Mouse (Mus musculus): Measurements from ENCODE around the gene Tmem161a. TPM values are rescaled to one million over a fixed set of nuclear protein-coding genes. Genes with fewer than 3 reads are reported as not detected.

The Tmem161a gene
- polyA plus RNA-seq, 1 experiment from 2014 or later: 68.8 TPM

DNA sequence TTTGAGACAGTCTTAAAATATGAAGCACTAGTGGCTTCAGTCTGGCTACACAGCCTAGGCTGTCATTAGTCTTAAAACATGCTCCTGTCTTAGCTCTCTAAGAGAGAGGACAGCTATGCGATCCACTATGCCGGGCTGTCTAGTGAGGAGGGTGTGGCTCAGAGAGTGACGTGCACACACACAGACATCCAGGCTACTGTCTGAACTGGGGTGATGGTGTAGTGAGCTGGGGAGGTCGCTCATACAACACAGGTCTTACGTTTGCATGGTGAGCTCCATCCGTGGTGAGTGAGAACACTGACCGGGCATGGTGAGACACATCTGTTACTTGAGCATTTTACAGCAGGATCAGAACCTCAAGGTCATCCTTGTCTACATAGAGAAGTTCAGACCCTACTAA, 916 bp upstream of the Tmem161a start:
- Histone ChIP-seq H3K4me1 (peaks cover 39% of the 10 kb centered on the region), H3K36me3 (replicated peaks) (peaks cover 15% of the 10 kb centered on the region), H3K9me3 (no peaks in the 10 kb centered on the region), H3K27me3 (ENCODE audit: poor library complexity, severe bottlenecking) (peaks cover 13% of the 10 kb centered on the region), H3K27ac (no peak overlapping the region), H3K4me3 (peak overlapping the region; percentile 65; the same call in 1 of the 2 replicates)
- 93% methylated on average over 7 of the region's 7 CpGs for WGBS
- no peak for DNase-seq (ENCODE audit: extremely low spot score, low spot score)

DNA sequence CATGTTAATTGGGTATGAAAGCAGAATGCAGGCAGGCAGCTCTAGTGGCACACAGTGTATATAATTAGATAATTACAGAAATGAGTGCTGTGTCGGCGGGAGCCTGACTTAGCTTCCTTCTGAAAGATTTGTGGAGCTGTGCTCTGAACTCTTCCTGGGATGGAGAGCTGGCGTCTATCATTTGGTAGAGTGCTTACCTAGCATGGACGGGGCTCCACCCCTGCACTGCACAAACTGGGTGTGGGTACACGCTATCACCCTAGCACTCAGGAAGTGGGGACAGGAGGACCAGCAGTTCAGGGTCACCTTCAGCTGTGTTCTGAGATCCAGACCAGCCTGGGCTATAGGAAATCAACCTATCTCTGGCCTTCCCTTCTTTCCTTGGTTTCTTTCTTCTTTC, 1.2 kb downstream of the Tmem161a start:
- Histone ChIP-seq H3K9me3 (no peaks in the 10 kb centered on the region), H3K4me3 (peak overlapping the region; percentile 65; the same call in 1 of the 2 replicates), H3K36me3 (replicated peaks) (peaks cover 35% of the 10 kb centered on the region), H3K4me1 (peaks cover 29% of the 10 kb centered on the region), H3K27me3 (ENCODE audit: poor library complexity, severe bottlenecking) (no peaks in the 10 kb centered on the region), H3K27ac (no peak overlapping the region)
- DNase-seq (ENCODE audit: extremely low spot score, low spot score): no peak
- 89% methylated on average over 5 of the region's 5 CpGs for WGBS

DNA sequence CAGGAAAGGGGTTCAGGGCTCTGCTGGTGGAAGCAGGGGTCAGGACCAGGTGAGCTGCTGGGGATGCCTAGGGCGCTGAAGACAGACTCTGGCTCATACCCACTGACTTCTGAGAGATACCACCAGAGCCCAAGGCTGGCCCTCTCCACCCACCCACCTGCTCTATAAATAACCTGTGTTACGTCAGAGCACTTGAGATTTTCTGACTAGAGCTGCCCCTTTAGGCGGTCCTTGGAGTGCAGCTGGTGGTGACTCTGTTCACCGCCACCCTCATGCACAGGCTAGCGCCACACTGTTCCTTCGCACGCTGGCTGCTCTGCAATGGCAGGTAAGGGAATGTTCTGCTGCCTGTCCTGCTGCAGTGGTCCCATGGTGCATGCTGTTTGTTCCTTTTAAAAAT, 1.9 kb downstream of the Tmem161a start:
- WGBS: 93% methylated on average over 7 of the region's 7 CpGs
- Histone ChIP-seq H3K27ac (no peak overlapping the region), H3K9me3 (no peaks in the 10 kb centered on the region), H3K4me1 (peaks cover 29% of the 10 kb centered on the region), H3K4me3 (no peak overlapping the region), H3K27me3 (ENCODE audit: poor library complexity, severe bottlenecking) (no peaks in the 10 kb centered on the region), H3K36me3 (replicated peaks) (peaks cover 43% of the 10 kb centered on the region)
- no peak for DNase-seq (ENCODE audit: extremely low spot score, low spot score)

DNA sequence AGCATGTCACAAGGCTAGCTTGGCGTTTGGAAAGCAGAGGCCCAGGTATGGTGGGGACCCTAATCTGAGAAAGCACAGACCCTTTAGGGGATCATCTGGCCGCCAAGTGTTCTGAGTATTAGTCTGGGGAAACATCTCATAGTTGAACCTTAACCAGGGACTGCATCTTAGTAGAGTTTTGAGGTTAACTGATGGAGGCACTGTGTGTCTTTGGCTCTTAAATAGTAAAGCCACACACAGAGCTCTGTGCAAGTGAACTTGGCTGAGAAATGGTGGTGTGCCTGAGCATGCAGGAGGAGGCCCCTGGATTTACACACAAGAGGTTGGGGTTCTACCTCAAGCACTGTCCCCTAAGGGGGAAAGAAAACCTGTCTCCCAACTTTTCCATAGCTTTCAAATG, 6.1 kb downstream of the Tmem161a start:
- Histone ChIP-seq H3K27me3 (ENCODE audit: poor library complexity, severe bottlenecking) (no peaks in the 10 kb centered on the region), H3K9me3 (no peaks in the 10 kb centered on the region), H3K4me1 (peaks cover 17% of the 10 kb centered on the region), H3K36me3 (replicated peaks) (peaks cover 78% of the 10 kb centered on the region), H3K27ac (no peak overlapping the region), H3K4me3 (no peak overlapping the region)
- 97% methylated on average over 2 of the region's 2 CpGs for WGBS
- no peak for DNase-seq (ENCODE audit: extremely low spot score, low spot score)

DNA sequence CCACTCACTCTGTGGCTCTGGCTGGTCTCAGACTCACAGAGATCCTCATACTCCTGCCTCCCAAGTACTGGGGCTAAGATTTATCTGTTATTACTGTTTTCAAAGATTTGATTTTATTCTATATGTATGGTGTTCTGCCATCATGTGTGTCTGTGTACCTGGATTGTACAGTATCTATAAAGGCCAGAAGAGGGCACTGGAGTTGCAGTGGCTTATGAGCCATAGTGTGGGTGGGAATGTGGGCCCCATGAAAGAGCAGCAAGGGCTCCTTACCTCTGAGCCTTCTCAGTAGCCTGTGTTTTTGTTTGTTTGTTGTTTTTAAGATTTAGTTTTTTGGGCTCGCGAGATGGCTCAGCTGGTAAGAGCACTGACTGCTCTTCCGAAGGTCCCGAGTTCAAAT, 6.9 kb downstream of the Tmem161a start:
- no peak overlapping the region for H3K4me3 ChIP-seq
- WGBS: 95% methylated on average over 4 of the region's 4 CpGs
- no peak for DNase-seq (ENCODE audit: extremely low spot score, low spot score)
- no peaks in the 10 kb centered on the region for H3K9me3 ChIP-seq
- no peak overlapping the region for H3K27ac ChIP-seq
- H3K36me3 ChIP-seq (replicated peaks): peaks cover 83% of the 10 kb centered on the region
- no peaks in the 10 kb centered on the region for H3K27me3 ChIP-seq (ENCODE audit: poor library complexity, severe bottlenecking)
- peaks cover 10% of the 10 kb centered on the region for H3K4me1 ChIP-seq

DNA sequence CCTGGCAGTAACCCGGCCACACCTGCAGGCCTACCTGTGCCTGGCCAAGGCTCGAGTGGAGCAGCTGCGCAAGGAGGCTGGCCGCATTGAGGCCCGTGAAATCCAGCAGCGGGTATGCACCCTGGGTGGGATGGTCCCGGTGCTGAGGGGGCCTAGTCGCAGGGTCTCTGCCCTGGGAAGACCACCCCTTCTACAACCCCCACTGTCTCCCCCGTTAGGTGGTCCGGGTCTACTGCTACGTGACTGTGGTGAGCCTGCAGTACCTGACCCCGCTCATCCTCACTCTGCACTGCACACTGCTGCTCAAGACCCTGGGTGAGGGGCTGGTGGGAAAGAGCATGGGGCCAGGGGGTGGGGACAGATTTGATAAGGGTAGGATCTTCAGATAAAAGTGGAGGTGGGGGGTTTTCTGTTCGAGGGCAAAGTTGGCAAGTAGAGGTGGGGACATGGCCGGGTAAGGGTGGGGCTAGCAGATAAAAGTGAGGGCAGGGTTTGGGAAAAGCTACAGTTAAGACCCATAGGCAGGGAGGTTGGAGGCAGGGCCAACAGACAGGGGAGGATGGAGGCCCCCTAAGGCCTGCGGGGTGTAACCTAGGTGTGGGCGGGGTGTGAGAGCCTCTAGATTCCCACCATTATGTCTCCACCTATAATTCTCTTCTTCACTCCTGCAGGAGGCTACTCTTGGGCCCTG, 9.2 kb downstream of the Tmem161a start:
- DNase-seq (ENCODE audit: extremely low spot score, low spot score): no peak
- H3K36me3 ChIP-seq (replicated peaks): peaks cover 70% of the 10 kb centered on the region
- 84% methylated on average over 16 of the region's 16 CpGs for WGBS
- peaks cover 4% of the 10 kb centered on the region; the same call in 1 of the 2 replicates for H3K4me1 ChIP-seq
- no peak overlapping the region for H3K4me3 ChIP-seq
- H3K27ac ChIP-seq: 0 out of 2 replicates have a peak overlapping the region, but pooled peaks have one; percentile 20
- no peaks in the 10 kb centered on the region for H3K27me3 ChIP-seq (ENCODE audit: poor library complexity, severe bottlenecking)
- H3K9me3 ChIP-seq: no peaks in the 10 kb centered on the region

DNA sequence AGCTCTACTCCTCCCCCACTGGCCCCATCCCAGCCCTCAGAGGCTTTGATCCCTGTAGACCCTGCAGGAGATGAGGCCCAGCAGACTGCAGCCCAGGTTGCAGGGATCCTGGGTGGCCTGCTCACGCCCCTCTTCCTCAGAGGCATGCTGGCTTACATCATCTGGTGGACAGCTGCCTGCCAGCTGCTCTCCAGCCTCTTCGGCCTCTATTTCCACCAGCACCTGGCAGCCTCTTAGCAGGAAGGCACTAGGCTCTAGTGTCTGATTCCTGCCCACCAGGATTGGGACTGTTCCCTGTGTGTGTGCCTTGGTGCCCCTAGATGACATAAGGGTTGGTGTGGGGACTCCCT, 9.7 kb downstream of the Tmem161a start:
- Histone ChIP-seq H3K36me3 (replicated peaks) (peaks cover 64% of the 10 kb centered on the region), H3K4me1 (peaks cover 4% of the 10 kb centered on the region; the same call in 1 of the 2 replicates), H3K27ac (no peak overlapping the region), H3K9me3 (no peaks in the 10 kb centered on the region), H3K27me3 (ENCODE audit: poor library complexity, severe bottlenecking) (no peaks in the 10 kb centered on the region), H3K4me3 (no peak overlapping the region)
- WGBS: 68% methylated on average over 2 of the region's 2 CpGs
- DNase-seq (ENCODE audit: extremely low spot score, low spot score): no peak

DNA sequence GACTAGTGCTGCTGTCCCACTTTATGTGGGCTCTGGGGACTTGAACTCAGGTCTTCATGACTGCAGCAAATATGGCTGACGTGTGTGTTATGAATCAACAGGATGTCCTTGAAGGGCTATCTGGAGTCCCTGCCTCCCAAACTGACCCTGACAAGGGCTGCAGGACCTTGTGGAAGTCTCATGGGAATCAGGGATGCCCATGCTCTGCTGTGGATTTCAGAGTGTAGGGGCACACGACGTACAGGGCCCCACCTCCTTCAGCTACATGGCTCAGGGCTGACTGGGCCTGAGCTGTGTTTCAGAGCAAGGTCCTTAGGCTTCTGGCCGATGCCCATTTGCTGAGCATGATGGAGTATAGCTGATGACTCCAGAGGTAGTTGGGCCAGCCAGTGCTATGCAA, 11.0 kb downstream of the Tmem161a start:
- H3K9me3 ChIP-seq: no peaks in the 10 kb centered on the region
- WGBS: 89% methylated on average over 4 of the region's 4 CpGs
- H3K27me3 ChIP-seq (ENCODE audit: poor library complexity, severe bottlenecking): no peaks in the 10 kb centered on the region
- peaks cover 4% of the 10 kb centered on the region; the same call in 1 of the 2 replicates for H3K4me1 ChIP-seq
- no peak overlapping the region for H3K27ac ChIP-seq
- peaks cover 52% of the 10 kb centered on the region for H3K36me3 ChIP-seq (replicated peaks)
- no peak overlapping the region for H3K4me3 ChIP-seq
- no peak for DNase-seq (ENCODE audit: extremely low spot score, low spot score)

DNA sequence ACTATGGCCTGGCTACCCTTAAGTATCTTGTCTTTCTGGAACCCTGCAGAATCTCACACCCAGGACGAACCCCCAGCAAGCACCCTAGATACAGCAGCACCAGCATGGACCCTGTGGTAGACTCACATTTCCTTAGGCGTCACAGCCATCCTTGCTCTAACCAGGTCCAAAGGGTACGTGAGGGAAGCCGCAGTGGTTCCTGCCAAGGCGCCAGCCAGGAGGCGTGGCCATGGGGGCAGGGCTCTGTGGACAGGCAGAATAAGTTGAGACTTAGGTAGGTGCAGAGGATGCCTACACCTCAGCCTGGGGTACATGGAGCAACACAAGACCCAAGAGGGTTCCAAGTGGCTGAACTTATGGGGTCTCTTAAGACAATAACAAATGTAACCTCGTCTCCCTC, 16.6 kb downstream of the Tmem161a start:
- peaks cover 27% of the 10 kb centered on the region for H3K4me1 ChIP-seq
- 69% methylated on average over 7 of the region's 7 CpGs for WGBS
- H3K27ac ChIP-seq: no peak overlapping the region
- H3K9me3 ChIP-seq: no peaks in the 10 kb centered on the region
- 0 out of 2 replicates have a peak, but pooled peaks cover 3% of the 10 kb centered on the region for H3K36me3 ChIP-seq (replicated peaks)
- no peak for DNase-seq (ENCODE audit: extremely low spot score, low spot score)
- H3K27me3 ChIP-seq (ENCODE audit: poor library complexity, severe bottlenecking): no peaks in the 10 kb centered on the region
- H3K4me3 ChIP-seq: no peak overlapping the region

DNA sequence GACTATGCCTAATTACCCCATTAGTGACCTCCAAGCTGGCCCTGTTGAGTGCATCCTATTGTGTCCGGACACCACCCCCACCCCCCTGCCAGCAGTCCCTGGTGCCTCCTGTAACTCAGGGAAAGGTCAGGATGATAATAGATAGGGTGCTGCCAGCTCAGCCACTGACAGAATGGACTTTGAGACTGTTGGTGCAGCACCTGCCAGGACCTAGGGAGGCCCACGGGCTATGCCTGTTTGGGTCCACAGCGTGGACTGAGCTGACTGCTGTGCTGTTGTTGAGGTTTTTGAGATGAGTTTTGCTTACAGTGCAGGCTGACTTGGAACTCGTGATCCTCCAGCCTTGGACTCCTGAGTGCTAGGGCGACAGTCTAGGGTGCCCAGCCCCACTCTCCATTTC, 21.1 kb downstream of the Tmem161a start:
- H3K36me3 ChIP-seq (replicated peaks): no peaks in the 10 kb centered on the region
- 70% methylated on average over 5 of the region's 5 CpGs for WGBS
- DNase-seq (ENCODE audit: extremely low spot score, low spot score): no peak
- no peak overlapping the region for H3K4me3 ChIP-seq
- no peaks in the 10 kb centered on the region for H3K9me3 ChIP-seq
- no peak overlapping the region for H3K27ac ChIP-seq
- no peaks in the 10 kb centered on the region for H3K27me3 ChIP-seq (ENCODE audit: poor library complexity, severe bottlenecking)
- H3K4me1 ChIP-seq: peaks cover 34% of the 10 kb centered on the region

DNA sequence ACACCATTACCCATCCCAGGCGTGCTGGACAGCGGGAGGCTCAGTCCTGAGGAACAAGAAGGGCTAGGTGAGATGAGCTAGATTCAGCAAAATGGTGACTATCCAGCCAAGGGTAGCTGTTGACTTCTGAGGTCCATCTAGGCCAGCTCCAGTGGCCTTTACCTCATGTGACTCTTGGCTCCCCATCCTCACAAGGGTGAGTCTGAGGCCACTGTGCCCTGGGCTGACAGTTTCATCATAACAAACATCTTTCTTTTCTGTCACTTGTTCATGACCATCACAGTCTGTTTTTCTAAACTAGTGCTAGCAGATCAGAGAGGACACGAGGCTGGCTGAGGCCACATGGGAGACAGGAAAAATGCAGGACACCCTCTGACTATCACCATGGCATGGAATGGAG, 22.0 kb downstream of the Tmem161a start:
- WGBS: 81% methylated on average over 3 of the region's 3 CpGs
- Histone ChIP-seq H3K36me3 (replicated peaks) (no peaks in the 10 kb centered on the region), H3K4me1 (peaks cover 35% of the 10 kb centered on the region), H3K4me3 (no peak overlapping the region), H3K27ac (no peak overlapping the region), H3K27me3 (ENCODE audit: poor library complexity, severe bottlenecking) (no peaks in the 10 kb centered on the region), H3K9me3 (no peaks in the 10 kb centered on the region)
- DNase-seq (ENCODE audit: extremely low spot score, low spot score): no peak

DNA sequence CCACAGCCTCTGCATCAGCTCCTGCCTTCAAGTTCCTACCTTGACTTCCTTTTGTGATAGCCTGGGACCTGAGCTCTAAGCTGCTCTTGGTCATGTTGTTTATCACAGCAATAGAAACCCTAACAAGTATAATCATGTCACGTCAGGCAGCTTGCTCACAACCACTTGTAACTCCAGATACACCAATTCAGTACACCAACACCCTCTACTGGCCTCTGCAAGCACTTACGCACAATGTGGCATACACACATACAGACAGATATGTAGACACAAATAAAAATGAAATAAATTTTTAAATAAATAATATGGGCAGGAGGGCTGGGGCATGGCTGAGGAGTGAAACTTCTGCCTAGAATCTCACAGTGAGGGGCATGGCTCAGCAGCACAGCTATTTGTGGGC, 23.6 kb downstream of the Tmem161a start:
- Histone ChIP-seq H3K4me1 (peaks cover 26% of the 10 kb centered on the region), H3K27me3 (ENCODE audit: poor library complexity, severe bottlenecking) (no peaks in the 10 kb centered on the region), H3K4me3 (no peak overlapping the region), H3K36me3 (replicated peaks) (no peaks in the 10 kb centered on the region), H3K9me3 (no peaks in the 10 kb centered on the region), H3K27ac (no peak overlapping the region)
- no peak for DNase-seq (ENCODE audit: extremely low spot score, low spot score)
- 83% methylated on average over 2 of the region's 2 CpGs for WGBS

DNA sequence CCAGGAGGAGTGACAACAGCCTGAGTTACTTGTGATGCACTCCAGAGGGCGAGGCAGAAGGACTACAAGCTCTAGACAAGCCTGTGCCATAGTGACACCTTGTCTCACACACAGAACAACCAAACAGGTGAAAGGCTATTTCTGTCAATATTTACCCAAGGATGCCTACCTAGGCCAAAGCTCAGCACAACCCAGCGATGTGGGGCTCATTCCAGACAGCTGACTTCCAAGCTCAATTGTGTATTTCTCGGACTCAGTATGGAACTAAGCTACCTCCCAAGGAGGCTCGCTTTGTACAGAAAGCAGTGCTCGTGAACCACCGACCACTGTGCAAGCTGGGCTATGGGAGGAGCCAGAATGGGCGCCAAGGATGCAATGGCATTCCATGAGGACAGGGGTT, 25.4 kb downstream of the Tmem161a start:
- no peaks in the 10 kb centered on the region for H3K9me3 ChIP-seq
- H3K27ac ChIP-seq: no peak overlapping the region
- 58% methylated on average over 7 of the region's 7 CpGs for WGBS
- no peak for DNase-seq (ENCODE audit: extremely low spot score, low spot score)
- H3K36me3 ChIP-seq (replicated peaks): no peaks in the 10 kb centered on the region
- no peaks in the 10 kb centered on the region for H3K27me3 ChIP-seq (ENCODE audit: poor library complexity, severe bottlenecking)
- no peak overlapping the region for H3K4me3 ChIP-seq
- H3K4me1 ChIP-seq: peaks cover 19% of the 10 kb centered on the region
